Mouse (Mus musculus): Measurements from ENCODE around the gene Jakmip3. TPM values are rescaled to one million over a fixed set of nuclear protein-coding genes. Genes with fewer than 3 reads are reported as not detected.
A peak's percentile ranks its signal among the peaks of the same experiment; 100 is the strongest.

Jakmip3 gene
- total and polyA plus RNA-seq, 3 experiments, result not detected

DNA sequence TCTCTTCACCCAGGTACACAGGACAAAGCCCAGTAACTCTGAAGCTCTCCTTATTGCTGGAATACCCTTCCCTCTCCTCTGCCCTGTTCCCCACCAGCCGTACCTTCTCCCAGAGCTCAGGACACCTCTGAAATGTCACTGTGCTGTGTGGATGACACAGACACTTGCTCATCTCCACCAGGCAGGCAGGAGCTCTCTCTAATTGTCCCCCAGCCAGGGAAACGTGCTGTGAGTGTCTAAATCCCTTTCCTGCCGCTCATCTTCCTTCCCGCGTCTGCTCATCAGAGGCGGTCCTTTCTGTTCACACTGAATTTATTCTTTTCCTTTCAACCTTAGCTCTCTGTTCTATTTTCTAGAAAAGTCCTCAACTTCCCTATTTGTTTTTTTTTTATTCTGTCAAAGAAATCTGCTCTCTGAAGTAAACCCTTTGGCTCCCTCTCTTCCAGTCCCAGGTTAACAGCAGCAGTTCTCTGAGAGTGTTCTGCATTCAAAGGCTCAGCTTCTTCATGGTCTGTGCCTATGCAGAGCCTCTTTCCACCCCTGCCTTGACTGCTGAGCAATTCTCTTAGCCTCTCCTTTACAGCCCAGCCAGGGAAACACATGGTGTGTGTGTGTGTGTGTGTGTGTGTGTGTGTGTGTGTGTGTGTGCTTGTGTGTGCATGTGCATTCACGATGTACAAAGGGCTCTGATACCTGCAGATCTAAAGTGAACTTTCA is 69.4 kb downstream of the Jakmip3 start:
- Histone ChIP-seq H3K4me3 (ENCODE audit: control insufficient read depth in 1 of 2, insufficient read depth in 1 of 2, low read depth in 2 of 2, low read length in 2 of 2) (no peak overlapping the region), H3K9me3 (replicated peaks; ENCODE audit: insufficient read depth, low read length) (no peaks in the 10 kb centered on the region), H3K36me3 (ENCODE audit: control insufficient read depth in 1 of 2, insufficient read depth in 2 of 2, low read length in 2 of 2) (no peaks in the 10 kb centered on the region), H3K9ac (ENCODE audit: control insufficient read depth, low read depth, low read length, poor library complexity, severe bottlenecking) (no peak overlapping the region), H3K4me1 (ENCODE audit: control insufficient read depth in 1 of 2, insufficient read depth in 2 of 2, low read length in 2 of 2) (no peaks in the 10 kb centered on the region), H3K27ac (ENCODE audit: control insufficient read depth, low read depth, low read length) (no peak overlapping the region), H3K79me2 (ENCODE audit: control insufficient read depth, insufficient read depth, low read length, poor library complexity) (no peaks in the 10 kb centered on the region), H3K27me3 (ENCODE audit: control insufficient read depth in 1 of 2, insufficient read depth in 2 of 2, low read length in 2 of 2) (no peaks in the 10 kb centered on the region)
- no peak for DNase-seq (ENCODE audit: low read depth, low spot score)
- TF ChIP-seq CHD1 (IDR thresholded peaks at IDR 0.05; ENCODE audit: low read depth, low read length), result no peak

DNA sequence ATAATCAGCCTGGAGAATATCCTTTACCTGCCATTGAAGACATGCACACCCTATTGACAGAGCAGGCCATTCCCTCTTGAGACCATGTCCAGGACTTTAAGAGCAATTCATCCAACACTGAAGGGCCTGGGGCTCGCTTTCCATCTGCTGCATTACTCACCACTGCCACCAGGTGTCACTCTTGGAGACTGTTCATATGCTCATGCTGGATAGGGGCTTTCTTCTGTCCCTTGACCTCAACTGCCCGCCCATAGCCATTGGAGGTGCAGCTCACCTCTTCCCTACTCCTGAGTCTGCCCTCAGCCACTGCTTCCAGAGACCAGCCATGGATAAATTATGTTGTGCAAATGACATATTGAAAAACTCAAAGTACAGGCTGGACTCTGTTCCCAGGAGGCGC is 70.5 kb downstream of the Jakmip3 start:
- Histone ChIP-seq H3K9me3 (replicated peaks; ENCODE audit: insufficient read depth, low read length) (no peaks in the 10 kb centered on the region), H3K9ac (ENCODE audit: control insufficient read depth, low read depth, low read length, poor library complexity, severe bottlenecking) (no peak overlapping the region), H3K27ac (ENCODE audit: control insufficient read depth, low read depth, low read length) (no peak overlapping the region), H3K36me3 (ENCODE audit: control insufficient read depth in 1 of 2, insufficient read depth in 2 of 2, low read length in 2 of 2) (no peaks in the 10 kb centered on the region), H3K27me3 (ENCODE audit: control insufficient read depth in 1 of 2, insufficient read depth in 2 of 2, low read length in 2 of 2) (no peaks in the 10 kb centered on the region), H3K4me3 (ENCODE audit: control insufficient read depth in 1 of 2, insufficient read depth in 1 of 2, low read depth in 2 of 2, low read length in 2 of 2) (no peak overlapping the region), H3K79me2 (ENCODE audit: control insufficient read depth, insufficient read depth, low read length, poor library complexity) (no peaks in the 10 kb centered on the region), H3K4me1 (ENCODE audit: control insufficient read depth in 1 of 2, insufficient read depth in 2 of 2, low read length in 2 of 2) (no peaks in the 10 kb centered on the region)
- TF ChIP-seq POLR2A (IDR thresholded peaks at IDR 0.05; ENCODE audit: control insufficient read depth in 1 of 2, insufficient read depth in 1 of 2, low read depth in 1 of 2, low read length in 2 of 2, poor library complexity in 1 of 2) (no peak), ZKSCAN1 (IDR thresholded peaks at IDR 0.05; ENCODE audit: low read depth, low read length) (no peak), ELF1 (IDR thresholded peaks at IDR 0.05; ENCODE audit: low read depth, low read length) (no peak), MYC (IDR thresholded peaks at IDR 0.05; ENCODE audit: low read depth, low read length) (no peak), EP300 (IDR thresholded peaks at IDR 0.05; ENCODE audit: low read depth in 1 of 2, low read length in 2 of 2) (no peak), MAZ (IDR thresholded peaks at IDR 0.05; ENCODE audit: low read depth, low read length) (no peak), MAX (IDR thresholded peaks at IDR 0.05; ENCODE audit: low read length) (no peak), JUND (IDR thresholded peaks at IDR 0.05; ENCODE audit: low read depth, low read length) (no peak), ZC3H11A (IDR thresholded peaks at IDR 0.05; ENCODE audit: low read depth, low read length) (no peak), RAD21 (IDR thresholded peaks at IDR 0.05; ENCODE audit: low read depth, low read length) (peak; percentile 8), CHD2 (IDR thresholded peaks at IDR 0.05; ENCODE audit: low read length) (no peak), SMC3 (IDR thresholded peaks at IDR 0.05; ENCODE audit: low read depth, low read length) (peak; percentile 42), CTCF (IDR thresholded peaks at IDR 0.05 in 2 of 3, conservative IDR thresholded peaks at IDR 0.05 in 1 of 3; ENCODE audit: control insufficient read depth in 1 of 3, insufficient read depth in 1 of 3, low read depth in 2 of 3, low read length in 3 of 3, poor library complexity in 1 of 3, severe bottlenecking in 1 of 3) (peak; percentile 56 to 80 (median 67)), BHLHE40 (IDR thresholded peaks at IDR 0.05; ENCODE audit: borderline replicate concordance, low read depth, low read length) (no peak), SIN3A (IDR thresholded peaks at IDR 0.05; ENCODE audit: low read length) (no peak), USF1 (IDR thresholded peaks at IDR 0.05; ENCODE audit: low read depth, low read length) (no peak), UBTF (IDR thresholded peaks at IDR 0.05; ENCODE audit: borderline replicate concordance, insufficient read depth, low read depth, low read length) (no peak), GATA1 (IDR thresholded peaks at IDR 0.05; ENCODE audit: low read depth, low read length) (no peak)
- DNase-seq (ENCODE audit: low read depth, low spot score), result peak; percentile 21

Measured in MEL (cell line).